Mouse (Mus musculus) left cerebral cortex, postnatal 10 days (tissue): ENCODE measurements around the gene Slc18b1. TPM values are rescaled to one million over a fixed set of nuclear protein-coding genes. Genes with fewer than 3 reads are reported as not detected.

Source experiments
- DNase-seq, 2 experiments: peaks; one replicate each; pipeline ENCODE4 v3.0.0; 2021 to 2022; ENCODE audit warnings: low spot score in 2 of 2, mixed read lengths in 1 of 2; ENCODE audit errors: extremely low spot score in 1 of 2
- intact Hi-C: fragments of 180-260 bp; cut with DNase I; formaldehyde crosslinking; loops from one replicate; pipeline ENCODE4 v1.15.1; 2025
- total RNA-seq, 2 experiments: library from RNA; stranded (reverse); gene quantifications; 2 replicates each; pipeline ENCODE4 v1.2.3; 2021

Slc18b1 gene
- total RNA-seq, 2 experiments from 2014 or later = 24.4 to 26.0 TPM

- no peak for DNase-seq
Observed at GRCm38 (mm10) chr10:23799933-23800332, 3.1 kb downstream of the Slc18b1 start.

DNA sequence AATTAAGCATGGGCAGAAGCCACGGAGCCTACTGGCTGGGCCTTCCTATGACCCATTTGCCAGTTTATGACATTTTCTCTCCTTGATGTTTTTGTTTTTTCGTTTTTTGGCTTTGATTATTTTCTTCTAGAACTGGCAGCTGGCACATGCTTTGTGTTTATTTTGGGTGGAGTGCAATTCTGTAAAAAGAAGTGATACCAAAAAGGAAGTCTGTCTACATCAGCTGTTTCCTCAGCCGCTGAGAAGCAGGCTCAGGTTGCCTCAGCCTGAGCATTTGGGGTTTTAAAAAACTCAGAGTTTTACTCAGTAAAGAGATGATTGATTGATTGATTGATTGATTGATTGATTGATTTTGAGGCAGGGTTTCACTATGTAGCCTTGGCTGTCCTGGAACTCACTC lies 6.1 kb downstream of the Slc18b1 start:
- DNase-seq = no peak
- intact Hi-C loops = no loop called here

More at GRCm38 (mm10) chr10:23799933-23800332, 3.1 kb downstream of the Slc18b1 start:
- intact Hi-C loops = no loop called here

- intact Hi-C loops = no loop called here
- no peak for DNase-seq
Observed at GRCm38 (mm10) chr10:23804665-23805064, 7.9 kb downstream of the Slc18b1 start.

- intact Hi-C loops = no loop called here
- no peak for DNase-seq
Observed at GRCm38 (mm10) chr10:23806201-23806600, 9.4 kb downstream of the Slc18b1 start.

- intact Hi-C loops = loop anchor here (5.0 to 10.0 kb wide), 3 partner anchors 300 to 483 kb away; no protein-coding TSS in a partner anchor
- DNase-seq = peak; percentile 34 to 75
Observed at GRCm38 (mm10) chr10:23811635-23812437, 15.1 kb downstream of the Slc18b1 start.

DNA sequence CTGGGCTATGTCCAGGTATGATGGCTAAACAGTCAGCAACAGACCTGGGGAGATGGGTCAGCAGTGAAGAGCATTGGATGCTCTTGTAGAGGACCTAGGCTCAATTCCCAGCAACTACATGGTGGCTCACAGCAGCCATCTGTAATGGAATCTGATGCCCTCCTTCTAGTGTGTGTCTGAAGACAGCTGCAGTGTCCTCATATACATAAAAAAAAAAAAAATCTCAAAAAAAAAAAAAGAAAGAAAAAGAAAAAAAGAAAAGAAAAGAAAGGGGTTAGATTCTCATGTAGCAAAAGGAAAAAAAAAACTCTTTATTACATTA lies 15.6 kb downstream of the Slc18b1 start:
- intact Hi-C loops = loop anchor here (5.0 to 10.0 kb wide), 3 partner anchors 300 to 482 kb away; no protein-coding TSS in a partner anchor
- DNase-seq = no peak

- intact Hi-C loops = loop anchor here (5.0 to 10.0 kb wide), 3 partner anchors 299 to 482 kb away; no protein-coding TSS in a partner anchor
- no peak for DNase-seq
Observed at GRCm38 (mm10) chr10:23812852-23813766, 16.3 kb downstream of the Slc18b1 start.

DNA sequence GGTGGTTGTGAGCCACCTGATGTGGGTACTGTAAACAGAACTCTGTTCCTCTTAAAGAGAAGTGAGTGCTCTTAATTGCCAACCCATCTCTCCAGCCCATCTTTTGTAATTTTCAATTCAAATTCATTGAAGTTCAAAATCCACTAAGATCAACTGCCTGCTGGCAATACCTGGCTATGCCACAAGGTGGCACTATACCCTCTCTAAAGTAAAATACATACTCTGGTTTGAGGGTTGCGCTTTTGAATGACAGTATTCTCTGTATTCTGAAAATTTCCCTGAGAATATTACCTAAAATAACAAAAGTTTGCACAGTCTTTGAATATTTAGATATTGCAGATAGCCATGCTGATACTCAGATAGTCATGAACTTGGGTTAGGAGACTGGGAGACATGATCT lies 18.4 kb downstream of the Slc18b1 start:
- intact Hi-C loops = loop anchor here (2.0 to 10.0 kb wide), 3 partner anchors 162 to 480 kb away; no protein-coding TSS in a partner anchor
- peak; percentile 74 to 77 for DNase-seq

- DNase-seq = no peak
- intact Hi-C loops = loop anchor here (5.0 to 10.0 kb wide), 2 partner anchors 161 to 479 kb away; no protein-coding TSS in a partner anchor
Observed at GRCm38 (mm10) chr10:23816241-23816640, 19.5 kb downstream of the Slc18b1 start.

DNA sequence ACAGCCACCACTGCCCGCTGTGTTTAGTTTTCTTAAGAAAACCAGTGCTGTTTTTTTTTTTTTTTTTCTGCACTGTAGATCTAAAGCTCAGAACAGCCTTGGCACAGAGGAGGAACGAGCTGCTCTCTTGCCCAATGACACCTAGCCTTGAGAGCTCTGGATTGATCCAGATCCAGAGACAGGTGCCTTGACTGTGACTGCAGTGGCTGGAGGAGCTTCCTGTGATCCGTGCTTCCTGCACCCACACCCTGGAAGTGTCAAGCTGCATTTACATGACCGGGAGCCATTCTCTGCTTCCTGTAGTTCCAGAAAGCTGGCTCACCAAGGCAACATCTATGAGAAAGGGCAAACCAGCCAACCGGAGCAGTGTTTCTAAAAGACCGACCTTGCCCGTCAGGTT lies 29.7 kb downstream of the Slc18b1 start:
- no peak for DNase-seq
- intact Hi-C loops = no loop called here

DNA sequence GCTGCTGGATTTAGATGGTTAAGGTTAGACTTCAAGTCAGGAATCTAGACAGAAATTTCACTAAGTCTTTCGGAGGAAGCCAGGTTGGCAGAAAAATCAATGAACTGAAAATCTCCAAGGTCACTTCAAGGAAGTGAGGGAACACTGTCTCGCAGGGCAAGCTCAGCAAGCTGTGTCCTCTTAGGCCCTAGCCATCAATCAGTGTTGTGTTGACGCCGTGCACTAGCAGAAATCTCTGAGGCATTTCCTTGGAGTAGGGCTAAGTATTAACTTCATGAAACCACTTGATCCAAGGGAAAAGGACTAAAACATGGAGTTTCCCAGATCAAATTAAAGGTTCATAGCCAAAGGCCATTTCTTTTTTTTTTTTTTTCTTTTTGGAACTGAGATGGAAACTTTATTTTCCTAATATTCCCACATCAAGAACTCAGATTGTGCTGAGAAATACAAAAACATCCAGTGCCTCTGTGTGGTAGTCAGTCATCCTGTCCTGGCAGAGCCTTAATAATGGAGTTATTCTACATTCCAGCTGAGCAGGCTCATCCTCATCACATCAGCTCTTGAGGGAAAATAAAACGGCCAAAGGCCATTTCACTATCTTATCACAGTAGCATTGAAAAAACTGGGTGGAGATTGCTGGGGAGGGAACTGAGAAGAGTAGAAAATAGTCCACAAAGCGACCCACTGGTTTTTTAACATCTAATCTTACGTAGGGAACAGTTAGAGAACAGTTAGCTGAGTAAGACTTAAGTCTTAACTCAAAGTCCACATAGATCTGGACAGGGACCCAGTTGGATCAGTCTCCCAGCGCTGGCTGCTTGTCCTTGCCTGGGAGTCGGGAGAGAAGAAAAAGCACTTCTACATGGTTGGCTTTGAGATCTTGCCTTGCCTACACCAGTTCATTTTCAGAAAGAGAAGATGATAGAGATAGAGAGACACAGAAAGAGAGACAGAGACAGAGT lies 39.5 kb downstream of the Slc18b1 start:
- intact Hi-C loops = no loop called here
- DNase-seq = no peak

DNA sequence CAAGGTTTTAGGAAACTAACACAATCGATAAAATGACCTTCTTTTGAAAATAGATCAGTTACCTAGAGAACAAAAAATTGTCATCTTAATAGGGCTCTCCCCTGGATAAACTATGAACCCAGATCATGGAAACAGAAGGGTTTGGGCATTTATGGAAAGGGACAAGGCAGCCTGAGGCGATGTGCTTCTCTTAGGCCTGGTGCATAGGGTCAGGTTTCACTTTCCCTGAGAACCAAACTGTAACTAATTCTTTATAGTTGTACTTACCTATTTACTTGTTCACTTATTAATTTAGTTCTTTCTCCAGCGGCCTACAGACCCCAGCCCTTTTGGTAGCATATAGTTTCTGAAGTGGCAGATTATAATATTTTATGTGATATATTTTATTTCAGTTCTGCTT lies 40.3 kb downstream of the Slc18b1 start:
- intact Hi-C loops = no loop called here

GRCm38 (mm10) chr10:23838910-23839309 lies 42.1 kb downstream of the Slc18b1 start:
- DNase-seq = no peak
- intact Hi-C loops = no loop called here

More for the DNA sequence above, 40.3 kb downstream of the Slc18b1 start:
- DNase-seq = no peak

DNA sequence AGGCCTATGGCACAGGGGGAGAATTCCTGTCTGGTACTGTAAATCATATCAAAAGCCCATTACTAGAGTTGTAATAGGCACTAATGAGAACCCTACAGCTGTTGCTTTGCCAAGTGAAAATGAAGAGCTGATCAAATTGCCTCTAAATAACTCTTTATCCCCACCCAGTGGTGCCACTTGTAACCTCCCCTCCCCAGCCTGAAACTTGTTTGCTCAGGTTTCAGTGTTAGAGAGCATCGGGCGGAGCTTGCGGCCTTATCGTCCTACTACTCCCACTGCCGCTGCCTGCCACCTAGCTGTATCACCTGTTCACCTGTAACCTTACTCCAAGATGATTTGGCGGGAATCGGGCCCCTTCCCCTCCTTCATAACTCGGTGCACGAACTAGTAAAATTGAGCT lies 42.6 kb downstream of the Slc18b1 start:
- intact Hi-C loops = no loop called here
- DNase-seq = no peak

DNA sequence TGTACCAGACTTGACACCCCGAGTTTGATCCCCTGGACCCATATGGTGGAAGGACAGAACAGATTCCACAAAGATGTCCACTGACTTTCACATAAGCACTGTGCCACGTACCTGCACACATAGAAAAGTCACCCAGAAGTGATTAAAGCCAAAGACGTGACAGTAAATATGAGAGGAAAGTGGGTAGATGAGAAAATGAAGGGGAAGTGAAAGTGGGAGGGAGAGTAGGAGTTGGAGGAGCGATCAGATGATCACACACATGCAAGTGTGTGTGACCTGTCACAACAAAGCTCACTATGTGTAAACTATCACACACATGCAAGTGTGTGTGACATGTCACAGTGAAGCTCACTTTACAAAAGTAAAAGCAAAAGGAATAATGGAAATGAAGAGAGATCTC lies 43.7 kb downstream of the Slc18b1 start:
- intact Hi-C loops = no loop called here
- DNase-seq = no peak

DNA sequence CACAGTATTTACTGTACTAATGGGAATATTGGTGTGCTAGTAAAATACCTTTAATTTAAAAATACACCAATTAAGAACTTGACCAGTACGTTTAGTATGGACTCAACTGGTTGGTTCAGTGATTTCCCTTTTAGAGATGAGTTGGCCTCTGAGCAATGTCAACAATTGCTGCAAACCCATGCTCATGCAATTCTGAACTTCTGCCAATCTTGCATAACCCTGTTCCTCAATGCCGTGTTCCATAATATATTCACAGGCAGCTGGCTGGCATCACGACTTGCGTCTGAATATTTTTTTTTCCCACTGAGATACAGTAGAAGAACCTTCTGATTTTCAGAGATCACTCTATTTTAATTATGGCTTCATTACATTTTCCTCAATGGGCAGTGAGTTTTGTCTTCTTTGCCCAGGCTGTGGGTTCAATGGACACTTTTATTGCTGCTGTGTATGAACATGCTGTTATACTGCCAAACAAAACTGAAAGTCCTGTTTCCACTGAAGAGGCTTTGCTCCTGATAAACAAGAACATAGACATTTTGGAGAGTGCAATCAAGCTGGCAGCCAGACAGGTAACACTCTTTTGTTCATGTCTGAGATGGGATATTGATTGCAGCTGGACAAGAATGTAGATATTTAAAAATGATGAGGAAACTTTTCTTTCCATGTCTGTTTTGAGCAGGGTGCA lies 54.6 kb downstream of the Slc18b1 start, which contains the start of gene Vnn3:
Gene Vnn3, plus strand, starts transcription at position 235 of the 685 bp plus-strand sequence.
- intact Hi-C loops = no loop called here

GRCm38 (mm10) chr10:23852096-23852495 lies 55.3 kb downstream of the Slc18b1 start:
- no peak for DNase-seq
- intact Hi-C loops = no loop called here

More for the DNA sequence above, 54.6 kb downstream of the Slc18b1 start, which contains the start of gene Vnn3:
- DNase-seq = no peak
